Mouse (Mus musculus) ovary, adult 18-20 months (tissue): ENCODE measurements around the gene Grasp.
A peak's percentile ranks its signal among the peaks of the same experiment; 100 is the strongest.

Experiments
- DNase-seq: peaks from one replicate; pipeline ENCODE4 v3.0.0; 2022; ENCODE audit warnings: low spot score, mixed read lengths

The Grasp gene

GRCm38 (mm10) chr15:101224006-101224906, at the start of gene Grasp:
Gene Grasp (plus strand): TSS chr15:101224188.
- peak; percentile 90 for DNase-seq

- no peak for DNase-seq
Measured at GRCm38 (mm10) chr15:101174294-101175130, 49.5 kb upstream of the Grasp start.

- no peak for DNase-seq
Measured at GRCm38 (mm10) chr15:101175131-101175460, 48.9 kb upstream of the Grasp start.

GRCm38 (mm10) chr15:101175613-101176283, 48.2 kb upstream of the Grasp start:
- DNase-seq: no peak

GRCm38 (mm10) chr15:101176284-101176680, 47.7 kb upstream of the Grasp start:
- DNase-seq: no peak

- DNase-seq: no peak
Measured at GRCm38 (mm10) chr15:101176795-101177691, 46.9 kb upstream of the Grasp start.

- DNase-seq: no peak
Measured at GRCm38 (mm10) chr15:101180363-101181105, 43.5 kb upstream of the Grasp start.

- DNase-seq: no peak
Measured at GRCm38 (mm10) chr15:101181106-101181466, 42.9 kb upstream of the Grasp start.

- DNase-seq: no peak
Measured at GRCm38 (mm10) chr15:101181500-101181899, 42.5 kb upstream of the Grasp start.

GRCm38 (mm10) chr15:101182676-101183075, 41.3 kb upstream of the Grasp start:
- DNase-seq: no peak

GRCm38 (mm10) chr15:101184300-101184699, 39.7 kb upstream of the Grasp start:
- DNase-seq: no peak

GRCm38 (mm10) chr15:101185549-101185948, 38.4 kb upstream of the Grasp start:
- no peak for DNase-seq

- no peak for DNase-seq
Measured at GRCm38 (mm10) chr15:101187907-101188306, 36.1 kb upstream of the Grasp start.

- no peak for DNase-seq
Measured at GRCm38 (mm10) chr15:101189981-101190761, 33.8 kb upstream of the Grasp start.

GRCm38 (mm10) chr15:101190762-101191150, 33.2 kb upstream of the Grasp start:
- DNase-seq: no peak

GRCm38 (mm10) chr15:101191459-101192259, 32.3 kb upstream of the Grasp start:
- DNase-seq: peak; percentile 67

GRCm38 (mm10) chr15:101192260-101192640, 31.7 kb upstream of the Grasp start:
- DNase-seq: no peak

- no peak for DNase-seq
Measured at GRCm38 (mm10) chr15:101192651-101193050, 31.3 kb upstream of the Grasp start.

- no peak for DNase-seq
Measured at GRCm38 (mm10) chr15:101193971-101194370, 30.0 kb upstream of the Grasp start.
